Mouse (Mus musculus) stomach, embryonic 14.5 days (tissue): ENCODE data around the gene Ccl7. TPM values are rescaled to one million over a fixed set of nuclear protein-coding genes. Genes with fewer than 3 reads are reported as not detected.

ENCODE experiments used
- ATAC-seq: fragments of 200-750 bp; cut with Nextera tagmentation; 2 replicates; pipeline ENCODE4 v1.8.0; 2017; ENCODE audit warnings: low read depth, moderate TSS enrichment; ENCODE audit not compliant: insufficient number of reproducible peaks, insufficient read depth, low FRiP score
- H3K27ac ChIP-seq: fragments of 300-500 bp; sonication (generic); 2 replicates; pipeline ENCODE4 v1.5.1; 2014; ENCODE audit warnings: mild to moderate bottlenecking, low read length, moderate library complexity, mixed read lengths
- H3K27me3 ChIP-seq: fragments of 300-500 bp; sonication (generic); 2 replicates; pipeline ENCODE4 v1.6.1; 2014; ENCODE audit warnings: low read length, control low read depth, mixed read lengths; ENCODE audit not compliant: control insufficient read depth, insufficient read depth
- H3K36me3 ChIP-seq: fragments of 300-500 bp; sonication (generic); 2 replicates; pipeline ENCODE4 v1.6.1; 2014; ENCODE audit warnings: mild to moderate bottlenecking, control low read depth, low read length, moderate library complexity, mixed read lengths; ENCODE audit not compliant: control insufficient read depth, insufficient read depth
- H3K4me1 ChIP-seq: fragments of 300-500 bp; sonication (generic); 2 replicates; pipeline ENCODE4 v1.6.1; 2014; ENCODE audit warnings: low read length, control low read depth, mixed read lengths; ENCODE audit not compliant: control insufficient read depth, insufficient read depth
- H3K4me2 ChIP-seq: fragments of 300-500 bp; sonication (generic); replicated peaks from 2 replicates; pipeline ENCODE4 v1.6.1; 2014; ENCODE audit warnings: low read depth, low read length, control low read depth
- H3K4me3 ChIP-seq: fragments of 300-500 bp; sonication (generic); 2 replicates; pipeline ENCODE4 v1.5.1; 2014; ENCODE audit warnings: low read depth, low read length, control low read depth
- H3K9ac ChIP-seq: fragments of 300-500 bp; sonication (generic); replicated peaks from 2 replicates; pipeline ENCODE4 v1.6.1; 2014; ENCODE audit warnings: low read depth, mild to moderate bottlenecking, control low read depth, low read length, moderate library complexity, mixed read lengths
- H3K9me3 ChIP-seq: fragments of 300-500 bp; sonication (generic); 2 replicates; pipeline ENCODE4 v1.6.1; 2016; ENCODE audit warnings: low read depth, low read length, control low read depth; ENCODE audit not compliant: control insufficient read depth
- WGBS: fragments of 180-500 bp; shearing (Covaris S2); extraction: QIAGEN DNeasy Blood & Tissue Kit; methylation state at CpG from one replicate; pipeline ENCODE4 v1.1.7; 2014; 5-methylcytosine and 5-hydroxymethylcytosine counted together
- polyA plus RNA-seq: library from polyadenylated mRNA; unstranded; fragments of >200 nt; fragmentation: Nextera tagmentation; extraction: Ambion mirVana; gene quantifications from 2 replicates; pipeline ENCODE4 v1.2.1, GENCODE M21; 2014

Ccl7 gene
- polyA plus RNA-seq, result 1.2 and 1.9 TPM in 2 replicates

DNA sequence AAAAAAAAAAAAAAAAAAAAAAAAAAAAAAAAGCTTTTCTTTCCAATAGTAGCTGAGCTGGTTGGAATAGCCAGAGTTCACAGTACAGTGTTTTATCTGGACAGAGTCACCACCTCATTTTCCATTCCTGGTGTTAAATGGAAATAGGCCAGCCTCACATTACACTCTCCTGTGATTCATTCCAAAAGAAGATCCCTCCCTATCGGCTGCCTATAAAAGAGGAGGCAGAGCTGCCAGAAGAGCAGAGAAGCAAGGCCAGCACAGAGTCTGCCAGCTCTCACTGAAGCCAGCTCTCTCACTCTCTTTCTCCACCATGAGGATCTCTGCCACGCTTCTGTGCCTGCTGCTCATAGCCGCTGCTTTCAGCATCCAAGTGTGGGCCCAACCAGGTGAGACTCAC lies at the start of gene Ccl7:
Ccl7 (plus strand) TSS at position 242 of the 400 bp plus-strand sequence.
- Histone ChIP-seq H3K27me3 (no peaks in the 10 kb centered on the region), H3K9me3 (no peaks in the 10 kb centered on the region), H3K36me3 (no peaks in the 10 kb centered on the region), H3K4me2 (no peak within 1 kb of the TSS), H3K4me3 (no peak within 1 kb of the TSS), H3K4me1 (no peaks in the 10 kb centered on the region), H3K9ac (no peak within 1 kb of the TSS), H3K27ac (no peak within 1 kb of the TSS)
- WGBS, result 75% methylated on average over 3 of the region's 3 CpGs
- ATAC-seq, result no peak

DNA sequence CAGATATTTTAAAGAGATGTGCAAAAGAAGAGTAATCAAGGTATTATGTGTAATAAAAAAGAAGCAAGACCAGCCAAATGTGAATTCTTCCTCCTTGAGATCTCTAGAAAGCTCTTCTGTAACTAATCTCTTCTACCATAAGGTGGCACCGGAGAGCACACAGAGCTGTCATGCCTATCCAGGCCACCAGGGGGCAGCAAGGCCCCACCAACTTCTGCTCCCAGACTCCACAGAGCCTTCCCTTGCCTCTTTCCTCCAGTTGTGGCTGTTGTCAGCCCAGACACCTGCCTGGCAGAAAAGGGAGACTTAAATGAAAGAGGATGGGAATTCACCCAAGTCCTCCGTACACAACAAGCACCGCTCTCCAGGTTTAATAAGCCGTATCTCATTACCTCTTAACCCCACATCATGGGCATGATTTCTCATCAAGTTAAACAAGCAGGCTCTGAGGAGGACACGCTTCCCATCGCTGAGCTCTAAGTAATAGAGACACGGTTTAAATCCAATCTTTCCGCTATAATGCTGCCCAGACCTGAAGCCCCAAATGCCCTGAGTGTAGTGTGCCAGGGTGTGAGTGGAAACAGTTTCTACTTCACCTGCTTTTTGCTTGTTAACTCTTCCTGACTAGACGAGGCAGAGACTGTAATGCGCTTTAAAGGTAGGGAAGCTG lies 49.2 kb upstream of the Ccl7 start:
- no peaks in the 10 kb centered on the region for H3K27me3 ChIP-seq
- ATAC-seq, result no peak
- WGBS, result 71% methylated on average over 10 of the region's 10 CpGs

DNA sequence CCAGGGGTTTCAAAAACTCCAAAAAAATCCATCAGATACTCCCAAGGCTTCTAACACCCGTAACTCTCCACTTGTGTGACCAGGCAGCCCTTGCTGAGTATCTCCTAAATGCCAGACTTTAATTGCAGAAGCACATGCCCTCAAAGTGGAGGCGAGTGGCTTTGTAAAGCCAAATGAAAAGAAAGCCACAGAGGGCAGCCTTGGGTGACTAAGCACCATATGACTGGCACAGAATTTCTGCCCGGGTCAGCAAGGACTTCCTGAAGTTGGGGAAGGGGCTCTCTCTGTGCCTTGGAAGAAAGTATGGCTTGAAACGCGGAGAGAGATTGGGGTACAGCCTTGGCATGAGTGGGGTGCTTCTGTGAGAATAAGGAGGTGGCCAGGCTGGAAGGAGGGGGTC lies 48.4 kb upstream of the Ccl7 start:
- no peak for ATAC-seq

More for the DNA sequence above, 49.2 kb upstream of the Ccl7 start:
- Histone ChIP-seq H3K27ac (no peak overlapping the region), H3K9me3 (no peaks in the 10 kb centered on the region), H3K36me3 (no peaks in the 10 kb centered on the region), H3K4me3 (no peak overlapping the region), H3K4me1 (no peaks in the 10 kb centered on the region), H3K9ac (no peak overlapping the region), H3K4me2 (no peak overlapping the region)

DNA sequence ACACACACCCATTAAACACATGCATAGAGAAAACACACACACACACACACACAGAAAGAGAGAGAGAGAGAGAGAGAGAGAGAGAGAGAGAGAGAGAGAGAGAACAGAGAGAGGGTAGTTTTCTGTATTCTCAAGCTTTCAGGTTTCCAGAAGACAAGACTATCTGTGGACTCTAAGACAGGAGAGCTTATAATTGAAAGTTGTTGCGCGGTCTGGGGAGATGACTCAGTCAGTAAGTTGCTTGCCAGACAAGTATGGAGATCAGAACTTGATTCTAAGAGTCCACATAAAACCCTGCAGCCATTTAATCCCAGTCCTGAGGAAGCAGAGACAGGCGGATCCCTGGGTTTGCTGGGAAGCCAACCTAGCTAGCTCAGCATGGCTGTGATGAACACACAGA lies 46.9 kb upstream of the Ccl7 start:
- Histone ChIP-seq H3K36me3 (no peaks in the 10 kb centered on the region), H3K9ac (no peak overlapping the region), H3K4me3 (no peak overlapping the region), H3K4me1 (no peaks in the 10 kb centered on the region), H3K27ac (no peak overlapping the region), H3K4me2 (no peak overlapping the region), H3K27me3 (no peaks in the 10 kb centered on the region), H3K9me3 (no peaks in the 10 kb centered on the region)
- ATAC-seq, result no peak
- 92% methylated on average over 3 of the region's 3 CpGs for WGBS

More for the DNA sequence above, 48.4 kb upstream of the Ccl7 start:
- Histone ChIP-seq H3K9ac (no peak overlapping the region), H3K27me3 (no peaks in the 10 kb centered on the region), H3K9me3 (no peaks in the 10 kb centered on the region), H3K36me3 (no peaks in the 10 kb centered on the region), H3K4me1 (no peaks in the 10 kb centered on the region), H3K27ac (no peak overlapping the region), H3K4me3 (no peak overlapping the region), H3K4me2 (no peak overlapping the region)
- WGBS, result 85% methylated on average over 5 of the region's 5 CpGs

DNA sequence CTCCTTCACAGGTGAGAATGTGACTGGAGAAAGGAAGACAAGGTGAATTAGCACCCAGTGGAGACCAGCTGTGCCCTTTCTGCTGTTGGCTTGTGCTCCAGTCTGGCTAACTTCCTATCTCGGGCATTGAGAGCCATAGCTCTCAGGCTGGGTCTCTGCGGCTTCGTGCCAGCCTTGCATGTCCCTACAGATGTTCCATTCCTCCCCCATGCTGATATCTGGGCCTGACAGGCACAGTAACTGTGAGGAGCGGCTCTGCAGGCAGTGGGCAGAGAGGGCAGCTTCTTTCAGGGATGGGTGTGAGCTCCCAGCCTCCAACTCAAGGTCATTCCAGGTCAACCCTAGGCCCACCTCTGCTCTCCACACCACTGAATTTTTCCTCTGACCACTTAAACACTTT lies 46.0 kb upstream of the Ccl7 start:
- Histone ChIP-seq H3K4me1 (no peaks in the 10 kb centered on the region), H3K4me2 (no peak overlapping the region), H3K4me3 (no peak overlapping the region), H3K36me3 (no peaks in the 10 kb centered on the region), H3K27me3 (no peaks in the 10 kb centered on the region), H3K9ac (no peak overlapping the region), H3K27ac (no peak overlapping the region), H3K9me3 (no peaks in the 10 kb centered on the region)
- WGBS, result 71% methylated on average over 4 of the region's 4 CpGs
- no peak for ATAC-seq

DNA sequence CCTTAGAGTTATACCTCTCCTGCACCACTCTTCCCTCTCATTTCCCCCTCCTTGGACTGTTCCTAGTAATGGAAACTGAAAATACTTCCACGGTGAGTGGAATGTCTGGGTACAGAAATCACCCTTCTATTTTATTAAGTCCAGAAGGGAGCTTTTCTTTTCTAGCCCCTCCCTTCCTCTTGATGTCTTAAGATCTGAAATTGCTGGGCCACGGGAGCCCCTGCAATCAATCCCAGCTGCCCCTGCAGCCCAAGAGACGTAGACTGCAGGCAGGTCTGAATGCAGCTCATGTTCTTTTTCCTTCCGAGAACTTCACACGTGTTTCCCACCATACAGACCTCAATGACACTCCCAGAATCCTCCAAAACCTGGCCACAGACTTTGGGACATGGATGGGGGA lies 44.9 kb upstream of the Ccl7 start:
- H3K4me2 ChIP-seq, result no peak overlapping the region
- H3K27ac ChIP-seq, result no peak overlapping the region
- H3K9me3 ChIP-seq, result no peaks in the 10 kb centered on the region
- H3K4me1 ChIP-seq, result no peaks in the 10 kb centered on the region
- H3K27me3 ChIP-seq, result no peaks in the 10 kb centered on the region
- ATAC-seq, result no peak
- H3K36me3 ChIP-seq, result no peaks in the 10 kb centered on the region
- H3K4me3 ChIP-seq, result no peak overlapping the region
- 55% methylated on average over 5 of the region's 5 CpGs for WGBS
- no peak overlapping the region for H3K9ac ChIP-seq

DNA sequence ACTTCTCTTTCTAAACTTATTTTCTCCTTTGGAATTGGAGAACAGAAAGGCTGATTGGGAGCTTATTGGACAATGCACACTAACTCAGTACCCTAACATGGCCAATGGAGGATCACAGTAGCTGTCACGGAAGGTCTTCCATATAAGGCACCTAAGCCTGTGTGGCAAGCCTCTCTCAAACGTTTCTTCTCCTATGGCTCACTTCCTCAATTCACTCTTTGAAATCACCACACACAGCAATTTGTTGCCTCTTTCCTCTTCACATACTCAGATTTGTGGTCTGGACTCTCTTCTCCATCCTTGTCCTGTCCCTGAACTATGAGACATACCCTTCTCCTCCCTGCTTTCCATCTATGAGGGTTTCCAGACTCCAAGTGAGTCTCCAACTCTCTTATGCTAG lies 40.7 kb upstream of the Ccl7 start:
- H3K27me3 ChIP-seq, result no peaks in the 10 kb centered on the region
- no peaks in the 10 kb centered on the region for H3K4me1 ChIP-seq
- no peaks in the 10 kb centered on the region for H3K9me3 ChIP-seq
- no peak overlapping the region for H3K27ac ChIP-seq
- ATAC-seq, result no peak
- H3K4me2 ChIP-seq, result no peak overlapping the region
- no peaks in the 10 kb centered on the region for H3K36me3 ChIP-seq
- no peak overlapping the region for H3K4me3 ChIP-seq
- H3K9ac ChIP-seq, result no peak overlapping the region
- WGBS, result 52% methylated on average over 2 of the region's 2 CpGs

DNA sequence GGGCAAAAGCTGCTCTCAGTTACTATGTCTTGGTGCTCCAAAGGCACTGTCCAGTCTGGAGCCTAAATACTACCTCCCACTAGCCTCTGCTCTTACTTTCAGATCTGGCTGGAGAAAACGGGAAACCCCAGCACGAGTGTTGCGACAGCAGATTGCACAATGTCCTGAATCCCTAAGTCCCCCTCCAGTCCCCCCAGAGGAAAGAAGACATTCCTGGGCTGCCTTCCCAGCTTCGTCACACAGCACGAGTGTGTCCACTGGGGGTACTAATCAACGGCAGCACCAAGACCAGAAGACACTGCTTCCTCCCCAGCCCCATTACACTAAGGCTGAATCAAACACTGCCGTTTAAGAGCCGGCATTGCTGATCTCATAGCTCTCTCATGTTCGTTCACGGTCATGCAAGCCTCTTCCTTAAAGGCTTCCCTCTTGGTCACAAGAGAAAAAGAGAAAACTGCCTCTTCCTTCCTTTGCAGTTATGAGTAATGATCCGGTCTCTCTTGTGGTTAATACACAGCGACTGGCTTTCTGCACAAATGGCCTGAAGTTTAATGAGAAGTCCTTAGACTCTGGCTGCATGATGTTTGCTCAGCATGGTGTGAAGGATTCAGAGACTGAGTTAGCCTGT lies 38.6 kb upstream of the Ccl7 start:
- Histone ChIP-seq H3K4me1 (no peaks in the 10 kb centered on the region), H3K9ac (no peak overlapping the region), H3K27me3 (no peaks in the 10 kb centered on the region), H3K9me3 (no peaks in the 10 kb centered on the region), H3K27ac (no peak overlapping the region), H3K4me2 (no peak overlapping the region), H3K36me3 (no peaks in the 10 kb centered on the region), H3K4me3 (no peak overlapping the region)
- 56% methylated on average over 12 of the region's 12 CpGs for WGBS
- ATAC-seq, result no peak

DNA sequence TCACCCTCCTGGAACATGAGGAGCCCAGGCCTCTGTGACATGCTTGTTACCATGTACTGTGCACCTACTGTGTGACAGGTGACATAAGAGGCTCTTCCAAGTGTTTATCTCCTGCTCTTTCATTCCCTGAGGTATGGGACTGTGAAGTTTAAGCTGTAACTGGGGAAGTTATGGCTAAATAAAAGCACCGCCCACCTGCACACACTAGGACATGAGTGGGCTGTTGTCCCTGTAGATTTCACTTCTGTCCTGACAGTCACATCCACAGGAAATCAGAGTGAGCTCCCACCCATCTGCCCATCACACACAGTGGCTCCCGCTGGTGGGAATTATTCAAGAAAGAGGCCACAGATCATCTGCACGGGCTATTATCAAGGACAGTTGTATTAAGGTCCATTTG lies 35.4 kb upstream of the Ccl7 start:
- no peaks in the 10 kb centered on the region for H3K36me3 ChIP-seq
- H3K4me2 ChIP-seq, result no peak overlapping the region
- ATAC-seq, result no peak
- no peak overlapping the region for H3K9ac ChIP-seq
- 88% methylated on average over 3 of the region's 3 CpGs for WGBS
- no peaks in the 10 kb centered on the region for H3K27me3 ChIP-seq
- H3K27ac ChIP-seq, result no peak overlapping the region
- H3K4me1 ChIP-seq, result no peaks in the 10 kb centered on the region
- no peak overlapping the region for H3K4me3 ChIP-seq
- H3K9me3 ChIP-seq, result no peaks in the 10 kb centered on the region
